Mouse (Mus musculus) stomach, postnatal 0 days (tissue): Measurements from ENCODE around the gene Rad17.

Source experiments
- CTCF ChIP-seq: IDR thresholded peaks from 2 replicates; pipeline ENCODE4 v1.5.1; 2016; ENCODE audit warnings: antibody characterized with exemption, low read depth, mild to moderate bottlenecking, moderate library complexity
- EP300 ChIP-seq: optimal IDR thresholded peaks from 2 replicates; pipeline ENCODE3; 2016; ENCODE audit warnings: antibody characterized with exemption

DNA sequence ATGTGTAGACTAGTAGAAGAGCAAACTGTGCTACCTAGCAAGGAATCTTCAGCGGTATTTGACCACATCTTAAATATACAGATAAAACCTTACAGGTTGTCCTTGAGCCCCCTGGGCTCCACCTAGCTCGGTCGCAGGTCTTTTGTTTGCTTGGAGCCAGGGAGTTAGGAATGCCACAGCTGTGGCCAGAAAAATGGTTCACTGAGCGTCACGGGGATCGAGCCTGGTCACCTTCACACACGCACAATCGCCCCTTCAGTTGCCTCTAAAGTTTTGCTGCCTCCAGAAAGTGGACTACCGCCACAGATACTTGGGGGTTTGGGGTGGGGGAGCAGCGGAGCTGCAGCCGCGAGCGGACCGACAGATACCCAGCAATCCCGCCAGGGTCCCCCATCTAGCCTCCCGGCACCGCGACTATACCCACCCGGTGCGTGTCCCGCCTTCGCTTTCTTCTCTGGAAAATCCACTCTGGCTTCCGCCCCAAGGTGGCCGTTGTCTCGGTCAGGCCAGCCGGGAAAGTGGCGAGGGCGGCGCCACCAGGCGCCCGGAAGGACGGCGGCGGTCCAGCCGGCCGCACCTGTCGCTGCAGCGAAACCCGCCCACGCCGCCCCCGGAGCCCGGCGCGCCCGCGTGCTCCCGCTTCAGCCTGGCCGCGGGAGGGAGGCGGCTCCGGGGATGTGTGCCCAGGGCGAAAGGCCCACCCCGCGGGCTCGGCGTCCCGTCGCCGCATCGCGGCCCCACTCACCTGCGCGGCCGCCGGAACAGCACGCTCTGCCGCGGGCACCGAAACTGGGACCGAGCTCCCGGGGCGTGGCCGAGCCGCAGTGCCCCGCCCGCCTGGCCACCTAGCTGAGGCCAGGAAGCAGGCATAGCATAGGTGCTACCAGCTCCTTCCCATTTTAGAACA is 34.4 kb downstream of the Rad17 start, which contains the start of gene Marveld2:
- TF ChIP-seq CTCF: peak; percentile 13; the same call in 1 of the 2 replicates
- no peak for TF ChIP-seq EP300
